Mouse (Mus musculus): ENCODE measurements around the gene Col4a2. TPM values are rescaled to one million over a fixed set of nuclear protein-coding genes. Genes with fewer than 3 reads are reported as not detected.

Col4a2 gene
- polyA plus RNA-seq, 1 experiment from 2014 or later, result 117 TPM

DNA sequence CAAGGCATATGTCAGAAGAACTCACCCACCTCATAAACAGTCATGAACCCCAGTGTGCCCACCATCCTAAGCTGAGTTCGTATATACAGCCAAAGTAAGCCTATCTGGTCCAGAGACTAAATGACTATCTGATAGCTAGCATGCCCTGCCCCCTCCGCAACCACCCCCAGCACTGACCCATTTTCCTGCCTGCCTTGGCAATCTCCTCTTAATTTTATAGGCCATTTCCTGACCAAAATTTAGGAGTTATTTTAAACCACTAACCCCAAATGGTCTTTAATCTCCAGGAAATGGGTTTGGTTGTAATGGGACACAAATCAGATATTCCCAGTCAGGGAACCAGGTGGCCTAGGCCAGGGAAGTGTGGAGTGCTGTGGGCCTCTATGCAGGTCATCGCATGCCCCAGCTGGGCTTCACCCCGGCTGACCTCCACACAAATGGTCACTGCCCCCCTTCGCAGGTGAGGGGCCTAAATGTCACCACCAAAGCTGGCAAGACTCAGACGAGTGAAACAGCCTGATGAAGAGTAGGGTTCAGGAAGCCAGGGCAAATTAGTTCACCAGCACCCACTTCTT is 8.5 kb upstream of the Col4a2 start:
- Histone ChIP-seq H3K4me3 (ENCODE audit: low read length) (no peak overlapping the region), H3K4me2 (ENCODE audit: low read depth, low read length) (no peak overlapping the region), H3K9ac (ENCODE audit: low read length) (no peak overlapping the region), H3K27ac (ENCODE audit: low read length) (no peak overlapping the region), H3K27me3 (ENCODE audit: control insufficient read depth, insufficient read depth, low read depth, low read length) (no peaks in the 10 kb centered on the region), H3K9me3 (ENCODE audit: control insufficient read depth, low read length) (no peaks in the 10 kb centered on the region), H3K36me3 (ENCODE audit: control insufficient read depth, insufficient read depth, low read length) (peaks cover 9% of the 10 kb centered on the region; the same call in 1 of the 2 replicates), H3K4me1 (replicated peaks; ENCODE audit: control insufficient read depth, insufficient read depth, low read length) (peaks cover 31% of the 10 kb centered on the region)
- WGBS, result 77% methylated on average over 6 of the region's 6 CpGs
- ATAC-seq (ENCODE audit: low read depth), result no peak

DNA sequence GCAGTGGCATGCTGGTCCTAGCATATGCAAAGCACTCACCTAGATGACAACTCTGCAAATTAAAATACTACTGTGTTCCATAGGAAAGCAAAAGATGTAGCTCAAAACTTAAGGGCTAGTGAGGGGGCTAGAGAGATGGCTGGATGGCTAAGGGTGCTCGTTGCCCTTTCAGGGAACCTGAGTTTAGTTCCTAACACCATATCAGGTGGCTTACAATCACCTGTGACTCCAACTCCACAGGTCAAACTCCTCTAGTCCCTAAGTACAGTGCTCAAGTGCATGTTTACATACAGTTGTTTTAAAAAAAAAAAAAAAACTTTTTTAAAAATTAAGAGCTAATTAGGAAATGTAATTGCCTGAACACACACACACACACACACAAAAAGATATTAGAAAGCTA is 7.1 kb upstream of the Col4a2 start:
- H3K4me3 ChIP-seq (ENCODE audit: low read length), result no peak overlapping the region

DNA sequence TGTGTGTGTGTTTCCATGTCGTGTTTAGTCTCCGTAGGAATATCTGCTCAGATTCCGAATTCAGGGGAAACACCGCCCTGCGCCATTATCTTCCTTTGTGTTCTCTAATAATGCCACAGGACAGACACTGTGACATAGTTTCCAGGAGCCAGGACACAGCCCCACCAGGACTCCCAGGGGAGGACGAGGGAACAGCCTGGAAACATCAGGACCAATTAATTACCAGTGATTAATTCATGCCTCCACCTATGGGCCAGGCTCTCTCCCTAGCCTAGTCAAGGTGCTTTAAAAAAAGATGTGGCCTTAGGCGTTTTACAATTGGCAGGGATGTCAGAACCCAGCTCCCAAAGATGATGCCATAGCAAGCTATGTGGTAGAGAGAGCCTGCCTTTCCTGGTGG is 5.2 kb upstream of the Col4a2 start:
- no peaks in the 10 kb centered on the region for H3K27me3 ChIP-seq (ENCODE audit: control insufficient read depth, insufficient read depth, low read depth, low read length)
- no peak overlapping the region for H3K9ac ChIP-seq (ENCODE audit: low read length)
- ATAC-seq (ENCODE audit: low read depth), result no peak
- no peaks in the 10 kb centered on the region for H3K9me3 ChIP-seq (ENCODE audit: control insufficient read depth, low read length)
- no peak overlapping the region for H3K4me3 ChIP-seq (ENCODE audit: low read length)
- H3K4me2 ChIP-seq (ENCODE audit: low read depth, low read length), result no peak overlapping the region
- peaks cover 9% of the 10 kb centered on the region; the same call in 1 of the 2 replicates for H3K36me3 ChIP-seq (ENCODE audit: control insufficient read depth, insufficient read depth, low read length)
- peaks cover 29% of the 10 kb centered on the region for H3K4me1 ChIP-seq (replicated peaks; ENCODE audit: control insufficient read depth, insufficient read depth, low read length)
- 89% methylated on average over 7 of the region's 7 CpGs for WGBS
- no peak overlapping the region for H3K27ac ChIP-seq (ENCODE audit: low read length)

More for the DNA sequence above, 7.1 kb upstream of the Col4a2 start:
- no peak for ATAC-seq (ENCODE audit: low read depth)
- peaks cover 29% of the 10 kb centered on the region for H3K4me1 ChIP-seq (replicated peaks; ENCODE audit: control insufficient read depth, insufficient read depth, low read length)
- H3K9ac ChIP-seq (ENCODE audit: low read length), result no peak overlapping the region
- no peak overlapping the region for H3K27ac ChIP-seq (ENCODE audit: low read length)
- no peak overlapping the region for H3K4me2 ChIP-seq (ENCODE audit: low read depth, low read length)
- peaks cover 9% of the 10 kb centered on the region; the same call in 1 of the 2 replicates for H3K36me3 ChIP-seq (ENCODE audit: control insufficient read depth, insufficient read depth, low read length)
- H3K9me3 ChIP-seq (ENCODE audit: control insufficient read depth, low read length), result no peaks in the 10 kb centered on the region
- WGBS, result 53% methylated on average over 1 of the region's 1 CpGs
- H3K27me3 ChIP-seq (ENCODE audit: control insufficient read depth, insufficient read depth, low read depth, low read length), result no peaks in the 10 kb centered on the region

DNA sequence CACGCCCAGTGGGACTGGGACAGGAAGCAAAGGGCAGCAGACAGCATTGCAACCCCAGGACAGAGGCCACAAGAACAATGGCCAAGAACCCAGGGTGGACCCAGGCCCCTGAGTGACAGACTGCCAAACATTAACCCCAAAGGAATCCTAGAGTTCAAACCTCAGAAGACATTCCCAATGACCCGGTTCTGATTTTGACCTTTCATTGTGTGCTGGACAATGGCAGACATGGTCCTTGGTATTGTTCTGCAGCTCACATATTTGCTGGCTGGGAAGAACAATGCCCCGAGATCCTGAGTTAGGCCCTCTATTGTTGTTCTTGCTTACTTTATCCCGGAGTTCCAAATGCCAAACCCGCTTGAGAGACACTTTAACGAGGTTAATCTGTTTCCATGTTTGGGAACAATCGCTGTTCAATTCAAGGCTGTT is 4.0 kb upstream of the Col4a2 start:
- Histone ChIP-seq H3K4me2 (ENCODE audit: low read depth, low read length) (peak overlapping the region; percentile 74), H3K4me3 (ENCODE audit: low read length) (no peak overlapping the region), H3K36me3 (ENCODE audit: control insufficient read depth, insufficient read depth, low read length) (peaks cover 9% of the 10 kb centered on the region; the same call in 1 of the 2 replicates), H3K9ac (ENCODE audit: low read length) (no peak overlapping the region; the same call in 1 of the 2 replicates), H3K27me3 (ENCODE audit: control insufficient read depth, insufficient read depth, low read depth, low read length) (no peaks in the 10 kb centered on the region), H3K27ac (ENCODE audit: low read length) (peak overlapping the region; percentile 24), H3K9me3 (ENCODE audit: control insufficient read depth, low read length) (no peaks in the 10 kb centered on the region), H3K4me1 (replicated peaks; ENCODE audit: control insufficient read depth, insufficient read depth, low read length) (peaks cover 29% of the 10 kb centered on the region)
- WGBS, result 57% methylated on average over 7 of the region's 7 CpGs
- ATAC-seq (ENCODE audit: low read depth), result no peak

DNA sequence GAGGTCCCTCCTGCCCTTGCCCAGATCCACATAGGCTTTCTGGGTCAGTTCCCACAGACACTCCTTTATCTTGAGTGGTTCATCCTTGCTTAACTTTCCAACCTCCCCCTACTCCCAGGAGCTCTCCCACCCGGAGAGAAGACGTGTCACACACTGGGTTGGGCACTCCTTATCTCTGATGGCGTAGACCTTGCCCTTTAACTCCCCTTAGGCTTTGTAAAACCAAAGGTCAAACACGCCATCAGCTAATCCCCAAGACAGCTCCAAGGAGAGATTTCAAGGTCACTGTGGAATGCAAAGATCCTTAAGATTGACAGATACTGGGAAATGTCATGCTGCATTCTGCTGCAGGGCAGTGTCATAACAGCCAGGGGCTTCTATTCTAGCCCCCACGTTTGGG is 3.4 kb upstream of the Col4a2 start:
- 52% methylated on average over 5 of the region's 5 CpGs for WGBS

DNA sequence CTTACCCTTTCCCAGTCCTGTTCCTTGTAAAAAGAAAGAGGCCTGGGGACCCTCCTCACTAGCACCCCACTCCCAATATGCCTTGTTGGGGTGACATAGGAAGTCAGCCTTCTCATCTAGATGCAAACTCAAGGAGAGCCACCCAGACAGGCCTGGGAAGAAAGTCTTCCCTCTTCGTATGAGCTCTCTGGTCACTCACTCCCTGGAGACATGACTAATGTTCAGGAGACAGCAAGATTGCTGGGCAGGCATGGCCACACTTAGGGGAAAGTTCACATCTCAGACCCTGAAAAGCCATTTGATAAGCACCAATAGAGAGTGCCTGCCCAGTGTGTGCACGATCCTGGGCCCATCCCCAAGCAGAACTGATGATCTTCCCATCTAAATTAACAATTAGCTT is 2.6 kb upstream of the Col4a2 start:
- Histone ChIP-seq H3K4me2 (ENCODE audit: low read depth, low read length) (peak overlapping the region; percentile 74), H3K9me3 (ENCODE audit: control insufficient read depth, low read length) (no peaks in the 10 kb centered on the region), H3K4me3 (ENCODE audit: low read length) (peak overlapping the region; percentile 67), H3K27ac (ENCODE audit: low read length) (peak overlapping the region; percentile 10; the same call in 1 of the 2 replicates), H3K9ac (ENCODE audit: low read length) (peak overlapping the region; percentile 21), H3K36me3 (ENCODE audit: control insufficient read depth, insufficient read depth, low read length) (peaks cover 2% of the 10 kb centered on the region; the same call in 1 of the 2 replicates), H3K27me3 (ENCODE audit: control insufficient read depth, insufficient read depth, low read depth, low read length) (no peaks in the 10 kb centered on the region), H3K4me1 (replicated peaks; ENCODE audit: control insufficient read depth, insufficient read depth, low read length) (peaks cover 36% of the 10 kb centered on the region)
- ATAC-seq (ENCODE audit: low read depth), result no peak
- WGBS, result 57% methylated on average over 2 of the region's 2 CpGs

More for the DNA sequence above, 3.4 kb upstream of the Col4a2 start:
- H3K9me3 ChIP-seq (ENCODE audit: control insufficient read depth, low read length), result no peaks in the 10 kb centered on the region
- H3K27me3 ChIP-seq (ENCODE audit: control insufficient read depth, insufficient read depth, low read depth, low read length), result no peaks in the 10 kb centered on the region
- H3K4me1 ChIP-seq (replicated peaks; ENCODE audit: control insufficient read depth, insufficient read depth, low read length), result peaks cover 33% of the 10 kb centered on the region
- peak overlapping the region; percentile 21; the same call in 1 of the 2 replicates for H3K9ac ChIP-seq (ENCODE audit: low read length)
- H3K4me3 ChIP-seq (ENCODE audit: low read length), result peak overlapping the region; percentile 67; the same call in 1 of the 2 replicates
- H3K4me2 ChIP-seq (ENCODE audit: low read depth, low read length), result peak overlapping the region; percentile 74
- peaks cover 6% of the 10 kb centered on the region; the same call in 1 of the 2 replicates for H3K36me3 ChIP-seq (ENCODE audit: control insufficient read depth, insufficient read depth, low read length)
- no peak for ATAC-seq (ENCODE audit: low read depth)
- peak overlapping the region; percentile 4 for H3K27ac ChIP-seq (ENCODE audit: low read length)

DNA sequence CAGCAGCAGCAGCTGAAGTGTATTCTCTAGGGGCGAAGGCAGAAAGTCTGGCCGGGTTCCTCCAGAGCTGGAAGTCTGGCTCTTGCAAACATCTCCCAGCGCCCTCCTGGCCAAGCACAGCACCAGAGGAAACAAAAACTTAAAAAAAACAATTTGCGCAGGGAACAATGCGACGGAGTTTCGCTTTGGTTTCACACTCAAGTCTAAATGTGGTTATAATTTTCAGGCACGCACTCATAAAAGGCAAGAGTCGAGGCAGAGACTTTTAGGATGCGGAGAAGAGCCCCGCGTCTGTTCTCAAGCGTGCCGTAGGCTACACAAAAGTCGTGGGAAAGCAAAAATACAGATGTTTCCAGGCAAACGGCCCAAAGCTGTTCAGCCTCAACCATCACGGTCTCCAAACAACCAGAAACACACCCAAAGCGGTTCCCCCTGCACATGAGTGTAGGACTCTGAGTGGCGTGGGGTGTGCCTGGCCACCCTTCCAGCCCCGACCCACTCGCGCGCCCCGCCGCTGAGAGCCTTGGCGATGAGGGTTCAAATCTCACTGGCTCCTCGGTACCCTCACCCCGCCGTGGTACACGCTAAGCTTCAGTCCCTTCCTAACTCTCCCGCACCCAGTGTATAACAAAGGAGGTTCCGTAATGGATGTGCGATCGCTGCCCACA is 790 bp upstream of the Col4a2 start:
- ATAC-seq (ENCODE audit: low read depth), result peak; percentile 34
- H3K9ac ChIP-seq (ENCODE audit: low read length), result peak overlapping the region; percentile 84
- peaks cover 2% of the 10 kb centered on the region; the same call in 1 of the 2 replicates for H3K36me3 ChIP-seq (ENCODE audit: control insufficient read depth, insufficient read depth, low read length)
- H3K4me1 ChIP-seq (replicated peaks; ENCODE audit: control insufficient read depth, insufficient read depth, low read length), result peaks cover 38% of the 10 kb centered on the region
- H3K4me2 ChIP-seq (ENCODE audit: low read depth, low read length), result peak overlapping the region; percentile 74
- no peaks in the 10 kb centered on the region for H3K27me3 ChIP-seq (ENCODE audit: control insufficient read depth, insufficient read depth, low read depth, low read length)
- H3K9me3 ChIP-seq (ENCODE audit: control insufficient read depth, low read length), result no peaks in the 10 kb centered on the region
- H3K27ac ChIP-seq (ENCODE audit: low read length), result peak overlapping the region; percentile 86
- H3K4me3 ChIP-seq (ENCODE audit: low read length), result peak overlapping the region; percentile 67
- under 1% methylated on average over 34 of the region's 34 CpGs for WGBS

DNA sequence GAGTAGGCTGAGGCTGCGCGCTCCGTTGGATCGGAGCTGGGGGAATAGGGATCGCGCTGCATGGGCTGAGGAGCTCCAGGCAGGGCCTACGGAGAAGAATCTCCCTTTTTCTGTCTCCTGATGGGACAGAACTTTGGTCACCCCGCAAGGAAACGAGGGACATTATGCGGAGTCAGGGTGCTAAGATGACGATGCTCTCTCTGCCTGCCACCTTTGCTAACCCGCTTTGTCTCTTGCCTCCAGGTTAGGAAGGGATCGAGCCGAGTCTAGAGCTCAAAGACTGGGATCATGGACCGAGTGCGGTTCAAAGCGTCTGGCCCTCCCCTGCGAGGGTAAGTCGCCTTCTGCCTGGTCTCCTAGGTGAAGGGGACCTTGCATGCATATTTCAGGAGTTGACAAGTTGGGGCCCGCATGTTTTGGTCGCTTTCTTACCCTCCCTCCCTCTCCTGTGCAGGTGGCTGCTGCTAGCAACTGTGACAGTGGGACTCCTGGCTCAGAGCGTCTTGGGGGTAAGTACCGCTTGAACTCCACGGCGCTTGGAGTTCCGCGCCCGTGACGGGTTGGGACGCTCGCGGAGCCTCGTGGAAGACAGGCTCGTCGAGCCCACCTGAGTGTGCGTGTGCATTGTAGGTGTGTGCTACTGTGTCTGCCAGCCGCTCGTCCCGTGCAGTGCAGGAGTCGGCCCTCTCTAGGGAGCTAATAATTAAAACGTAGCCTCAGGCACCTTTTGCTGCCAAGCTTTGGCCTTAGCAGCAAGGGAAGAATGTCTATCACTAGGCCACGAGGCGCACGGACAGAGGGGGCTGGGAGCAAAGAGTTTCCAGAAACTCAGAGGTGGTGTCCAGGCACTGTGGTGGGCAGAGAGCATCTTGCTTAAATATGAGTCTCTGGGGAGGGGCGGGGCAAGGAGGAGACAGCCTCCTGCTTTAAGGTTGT is 839 bp downstream of the Col4a2 start:
- peak overlapping the region; percentile 74 for H3K4me2 ChIP-seq (ENCODE audit: low read depth, low read length)
- H3K4me3 ChIP-seq (ENCODE audit: low read length), result peak overlapping the region; percentile 67
- peak overlapping the region; percentile 86 for H3K27ac ChIP-seq (ENCODE audit: low read length)
- H3K9me3 ChIP-seq (ENCODE audit: control insufficient read depth, low read length), result no peaks in the 10 kb centered on the region
- peak; percentile 27; the same call in 1 of the 2 replicates for ATAC-seq (ENCODE audit: low read depth)
- peaks cover 34% of the 10 kb centered on the region for H3K4me1 ChIP-seq (replicated peaks; ENCODE audit: control insufficient read depth, insufficient read depth, low read length)
- 2% methylated on average over 45 of the region's 45 CpGs for WGBS
- peak overlapping the region; percentile 84 for H3K9ac ChIP-seq (ENCODE audit: low read length)
- H3K36me3 ChIP-seq (ENCODE audit: control insufficient read depth, insufficient read depth, low read length), result 0 out of 2 replicates have a peak, but pooled peaks cover 2% of the 10 kb centered on the region
- H3K27me3 ChIP-seq (ENCODE audit: control insufficient read depth, insufficient read depth, low read depth, low read length), result no peaks in the 10 kb centered on the region

All from lung, embryonic 16.5 days (tissue).